Mouse (Mus musculus) gastrocnemius, postnatal 25 days (tissue): ENCODE measurements around the gene Rnf34. TPM values are rescaled to one million over a fixed set of nuclear protein-coding genes. Genes with fewer than 3 reads are reported as not detected.

ENCODE experiments used
- DNase-seq: peaks from one replicate; pipeline ENCODE4 v3.0.0; 2022
- total RNA-seq, 2 experiments: library from RNA; stranded (reverse); gene quantifications; 1 replicate in 1 of 2; 2 replicates in 1 of 2; pipeline ENCODE4 v1.2.3; 2021

The Rnf34 gene
- total RNA-seq, 2 experiments from 2014 or later: 16.9 to 18.7 TPM

GRCm38 (mm10) chr5:122899777-122900557 is 50.1 kb downstream of the Rnf34 start:
- DNase-seq: peak; percentile 91

GRCm38 (mm10) chr5:122900558-122901171 is 50.8 kb downstream of the Rnf34 start:
- no peak for DNase-seq

- no peak for DNase-seq
Measured at GRCm38 (mm10) chr5:122901179-122901578, 51.3 kb downstream of the Rnf34 start.

- DNase-seq: no peak
Measured at GRCm38 (mm10) chr5:122901666-122902065, 51.8 kb downstream of the Rnf34 start.

- no peak for DNase-seq
Measured at GRCm38 (mm10) chr5:122902228-122902627, 52.4 kb downstream of the Rnf34 start.

GRCm38 (mm10) chr5:122903165-122903564 is 53.3 kb downstream of the Rnf34 start:
- DNase-seq: no peak

- DNase-seq: no peak
Measured at GRCm38 (mm10) chr5:122907182-122907581, 57.3 kb downstream of the Rnf34 start.

GRCm38 (mm10) chr5:122908001-122908400 is 58.2 kb downstream of the Rnf34 start:
- DNase-seq: no peak

- no peak for DNase-seq
Measured at GRCm38 (mm10) chr5:122909481-122909880, 59.6 kb downstream of the Rnf34 start.

- no peak for DNase-seq
Measured at GRCm38 (mm10) chr5:122912863-122913262, 63.0 kb downstream of the Rnf34 start.

- no peak for DNase-seq
Measured at GRCm38 (mm10) chr5:122916147-122916546, 66.3 kb downstream of the Rnf34 start.

GRCm38 (mm10) chr5:122917982-122918711 is 68.3 kb downstream of the Rnf34 start:
- DNase-seq: no peak

GRCm38 (mm10) chr5:122920557-122920956 is 70.7 kb downstream of the Rnf34 start:
- DNase-seq: no peak

Other genes with a start within 250 kb of the Rnf34 start
- 1 to 10 TPM; 2.6 to 7.1 TPM for gene Ift81, start 235.5 kb upstream of the Rnf34 start, total RNA-seq
- 1 to 10 TPM; 1.9 TPM for gene P2rx7, start 206.1 kb upstream of the Rnf34 start, total RNA-seq
- gene P2rx4, start 142.5 kb upstream of the Rnf34 start, total RNA-seq: 1 to 10 TPM; 3.9 to 4.2 TPM
- 1 to 10 TPM; 4.7 to 7.5 TPM for gene Camkk2, start 70.6 kb upstream of the Rnf34 start, total RNA-seq
- gene Anapc5, start 28.7 kb upstream of the Rnf34 start, total RNA-seq: 100 to 1,000 TPM; 247 to 262 TPM
- 10 to 100 TPM; 12.8 to 14.3 TPM for gene Kdm2b, start 139.8 kb downstream of the Rnf34 start, total RNA-seq
- gene Orai1, start 165.0 kb downstream of the Rnf34 start, total RNA-seq: 10 to 100 TPM; 31.5 to 36.3 TPM
- not detected for gene Morn3, start 197.0 kb downstream of the Rnf34 start, total RNA-seq
- 10 to 100 TPM; 14.1 to 15.3 TPM for gene Tmem120b, start 218.4 kb downstream of the Rnf34 start, total RNA-seq